Mouse (Mus musculus): ENCODE measurements around the gene D630045J12Rik. TPM values are rescaled to one million over a fixed set of nuclear protein-coding genes. Genes with fewer than 3 reads are reported as not detected.
A peak's percentile ranks its signal among the peaks of the same experiment; 100 is the strongest.

D630045J12Rik gene
- polyA plus RNA-seq, 1 experiment from 2014 or later, result 0.52 TPM

DNA sequence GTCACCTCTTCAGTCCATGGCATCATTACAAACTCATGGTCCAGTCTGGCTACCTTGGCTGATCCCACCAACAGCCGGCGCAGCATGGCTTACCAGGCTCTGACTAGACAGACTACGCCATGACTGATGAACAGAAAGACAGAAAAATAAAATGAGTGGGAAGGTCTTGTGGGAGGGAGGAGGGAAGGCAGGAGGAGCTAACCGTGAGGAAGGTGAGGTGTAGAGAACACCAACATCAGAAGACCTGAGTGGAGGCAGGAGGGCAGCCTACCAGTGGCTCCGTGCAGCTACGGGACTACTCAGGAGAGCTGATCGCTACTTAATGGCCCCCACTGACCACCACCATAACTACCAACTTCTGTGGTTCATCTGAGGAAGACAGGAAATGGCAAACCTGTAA, 60.9 kb downstream of the D630045J12Rik start:
- no peaks in the 10 kb centered on the region for H3K9me3 ChIP-seq (ENCODE audit: control insufficient read depth)
- no peak overlapping the region for H3K27ac ChIP-seq (ENCODE audit: low read depth, low read length)
- 98% methylated on average over 7 of the region's 7 CpGs for WGBS
- H3K4me1 ChIP-seq (replicated peaks; ENCODE audit: control insufficient read depth, insufficient read depth, low read length), result no peaks in the 10 kb centered on the region
- ATAC-seq, result no peak
- H3K36me3 ChIP-seq (ENCODE audit: control insufficient read depth, insufficient read depth), result no peaks in the 10 kb centered on the region
- no peaks in the 10 kb centered on the region for H3K27me3 ChIP-seq (replicated peaks; ENCODE audit: control insufficient read depth, insufficient read depth, low read length)
- no peak overlapping the region for H3K4me2 ChIP-seq (replicated peaks; ENCODE audit: low read depth)
- no peak for TF ChIP-seq CTCF (IDR thresholded peaks at IDR 0.05; ENCODE audit: low read depth)
- H3K9ac ChIP-seq (ENCODE audit: low read depth, low read length), result no peak overlapping the region
- H3K4me3 ChIP-seq (ENCODE audit: low read depth, low read length), result no peak overlapping the region

DNA sequence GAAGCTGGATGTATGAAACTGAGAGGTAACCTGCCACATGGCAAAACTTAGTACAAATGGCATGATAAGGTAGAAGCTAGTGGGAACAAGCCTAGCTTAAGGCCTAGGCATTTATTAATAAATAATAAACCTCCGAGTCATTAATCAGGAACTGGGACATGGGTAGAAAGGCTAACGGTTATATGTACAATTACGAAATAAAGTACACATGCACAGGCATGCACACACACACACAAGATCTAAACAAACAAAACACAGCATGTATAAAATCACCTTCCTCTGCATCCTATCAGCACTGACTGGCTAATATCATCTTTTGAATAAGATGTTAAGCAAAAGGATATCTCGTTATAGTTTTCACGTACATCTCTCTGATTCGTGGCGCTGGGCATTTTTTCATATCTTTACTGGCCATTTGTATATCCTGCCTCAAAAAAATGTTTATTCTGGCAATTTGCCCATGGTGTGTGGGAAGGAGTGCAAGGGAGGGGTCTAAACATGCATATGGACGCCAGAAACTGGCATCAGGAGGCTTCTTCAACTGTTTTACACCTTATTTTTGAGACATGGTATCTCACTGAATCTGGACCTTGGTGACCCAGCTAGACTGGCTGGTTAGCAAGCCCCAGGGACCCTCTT, 67.4 kb downstream of the D630045J12Rik start:
- no peak overlapping the region for H3K9ac ChIP-seq (ENCODE audit: low read depth, low read length)
- no peaks in the 10 kb centered on the region for H3K27me3 ChIP-seq (replicated peaks; ENCODE audit: control insufficient read depth, insufficient read depth, low read length)
- H3K9me3 ChIP-seq (ENCODE audit: control insufficient read depth), result no peaks in the 10 kb centered on the region
- ATAC-seq, result no peak
- no peaks in the 10 kb centered on the region for H3K36me3 ChIP-seq (ENCODE audit: control insufficient read depth, insufficient read depth)
- no peak overlapping the region for H3K4me2 ChIP-seq (replicated peaks; ENCODE audit: low read depth)
- WGBS, result 84% methylated on average over 8 of the region's 8 CpGs
- H3K4me3 ChIP-seq (ENCODE audit: low read depth, low read length), result no peak overlapping the region
- no peak for TF ChIP-seq CTCF (IDR thresholded peaks at IDR 0.05; ENCODE audit: low read depth)
- H3K4me1 ChIP-seq (replicated peaks; ENCODE audit: control insufficient read depth, insufficient read depth, low read length), result no peaks in the 10 kb centered on the region
- H3K27ac ChIP-seq (ENCODE audit: low read depth, low read length), result no peak overlapping the region

DNA sequence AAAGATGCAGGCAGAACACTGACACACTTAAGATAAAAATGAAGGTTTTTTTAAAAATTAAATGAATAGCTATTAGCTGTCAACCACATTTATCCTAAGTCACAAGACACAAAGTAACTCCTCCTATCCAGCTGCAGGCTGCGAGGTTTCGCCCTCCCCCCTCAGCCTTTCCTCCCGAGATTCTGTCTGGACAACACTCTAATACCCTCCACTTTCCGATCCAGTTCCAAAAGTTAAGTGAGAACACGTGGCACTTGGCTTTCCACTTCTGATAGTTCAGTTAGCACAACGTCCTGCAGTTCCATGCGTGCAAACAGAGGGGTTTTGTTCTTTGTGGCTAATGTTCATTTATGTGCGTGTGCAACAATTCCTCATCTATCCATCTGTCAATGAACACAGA, 69.0 kb downstream of the D630045J12Rik start:
- Histone ChIP-seq H3K27me3 (replicated peaks; ENCODE audit: control insufficient read depth, insufficient read depth, low read length) (no peaks in the 10 kb centered on the region), H3K9ac (ENCODE audit: low read depth, low read length) (no peak overlapping the region), H3K4me2 (replicated peaks; ENCODE audit: low read depth) (no peak overlapping the region), H3K36me3 (ENCODE audit: control insufficient read depth, insufficient read depth) (no peaks in the 10 kb centered on the region), H3K4me3 (ENCODE audit: low read depth, low read length) (no peak overlapping the region), H3K27ac (ENCODE audit: low read depth, low read length) (no peak overlapping the region), H3K4me1 (replicated peaks; ENCODE audit: control insufficient read depth, insufficient read depth, low read length) (no peaks in the 10 kb centered on the region), H3K9me3 (ENCODE audit: control insufficient read depth) (no peaks in the 10 kb centered on the region)
- no peak for ATAC-seq
- TF ChIP-seq CTCF (IDR thresholded peaks at IDR 0.05; ENCODE audit: low read depth), result no peak
- 78% methylated on average over 8 of the region's 8 CpGs for WGBS

DNA sequence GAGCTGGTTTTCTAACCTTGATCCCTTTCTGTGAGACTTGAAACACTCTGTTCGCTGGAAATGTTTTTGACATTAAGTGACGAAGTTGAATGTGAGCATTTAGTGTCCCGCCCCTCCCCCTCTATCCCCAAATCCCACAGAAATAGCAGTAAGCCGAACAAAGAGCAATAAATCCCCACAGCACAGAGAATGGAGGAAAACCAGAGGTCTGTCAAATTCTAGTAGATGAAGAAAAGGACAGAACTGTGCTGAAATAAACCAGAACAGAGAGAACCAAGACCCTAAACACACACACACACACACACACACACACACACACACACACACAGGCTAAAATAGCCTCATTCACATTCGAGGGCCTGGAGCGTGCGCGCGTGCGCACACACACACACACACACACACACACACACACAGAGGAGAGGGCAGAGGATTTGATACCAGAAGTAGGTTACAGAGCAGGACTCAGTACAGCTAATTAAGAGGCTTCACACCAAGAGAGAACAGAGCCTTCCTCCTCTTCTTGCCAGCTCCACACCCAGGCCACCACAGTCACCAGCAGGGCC, 72.0 kb downstream of the D630045J12Rik start:
- H3K9ac ChIP-seq (ENCODE audit: low read depth, low read length), result no peak overlapping the region
- H3K4me2 ChIP-seq (replicated peaks; ENCODE audit: low read depth), result no peak overlapping the region
- no peaks in the 10 kb centered on the region for H3K36me3 ChIP-seq (ENCODE audit: control insufficient read depth, insufficient read depth)
- no peak for ATAC-seq
- H3K4me1 ChIP-seq (replicated peaks; ENCODE audit: control insufficient read depth, insufficient read depth, low read length), result no peaks in the 10 kb centered on the region
- TF ChIP-seq CTCF (IDR thresholded peaks at IDR 0.05; ENCODE audit: low read depth), result no peak
- no peaks in the 10 kb centered on the region for H3K27me3 ChIP-seq (replicated peaks; ENCODE audit: control insufficient read depth, insufficient read depth, low read length)
- no peak overlapping the region for H3K4me3 ChIP-seq (ENCODE audit: low read depth, low read length)
- H3K9me3 ChIP-seq (ENCODE audit: control insufficient read depth), result no peaks in the 10 kb centered on the region
- 72% methylated on average over 10 of the region's 10 CpGs for WGBS
- H3K27ac ChIP-seq (ENCODE audit: low read depth, low read length), result 0 out of 2 replicates have a peak overlapping the region, but pooled peaks have one; percentile 4

DNA sequence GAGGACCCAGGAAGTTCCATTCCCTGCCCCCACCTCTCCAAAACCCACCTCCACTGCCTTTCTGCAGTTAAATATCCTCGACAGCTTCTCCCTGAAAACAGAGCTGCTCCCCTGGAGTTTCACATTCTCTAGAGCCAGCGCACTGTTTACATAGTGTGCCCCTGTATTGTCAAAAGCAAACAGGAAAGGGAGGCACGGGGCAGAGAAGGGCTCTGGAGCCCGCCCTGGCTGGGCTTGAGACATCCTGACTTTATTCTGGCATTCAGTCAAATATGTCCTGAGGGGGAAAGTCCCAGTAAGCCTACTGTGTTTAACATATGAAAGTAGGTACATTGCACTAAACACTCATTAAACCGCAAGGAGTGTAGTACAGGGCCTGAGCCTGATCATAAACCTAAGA, 73.1 kb downstream of the D630045J12Rik start:
- Histone ChIP-seq H3K4me3 (ENCODE audit: low read depth, low read length) (no peak overlapping the region), H3K36me3 (ENCODE audit: control insufficient read depth, insufficient read depth) (no peaks in the 10 kb centered on the region), H3K27me3 (replicated peaks; ENCODE audit: control insufficient read depth, insufficient read depth, low read length) (no peaks in the 10 kb centered on the region), H3K27ac (ENCODE audit: low read depth, low read length) (no peak overlapping the region), H3K4me1 (replicated peaks; ENCODE audit: control insufficient read depth, insufficient read depth, low read length) (no peaks in the 10 kb centered on the region), H3K9me3 (ENCODE audit: control insufficient read depth) (no peaks in the 10 kb centered on the region), H3K4me2 (replicated peaks; ENCODE audit: low read depth) (no peak overlapping the region), H3K9ac (ENCODE audit: low read depth, low read length) (no peak overlapping the region)
- no peak for ATAC-seq
- 41% methylated on average over 5 of the region's 5 CpGs for WGBS
- no peak for TF ChIP-seq CTCF (IDR thresholded peaks at IDR 0.05; ENCODE audit: low read depth)

DNA sequence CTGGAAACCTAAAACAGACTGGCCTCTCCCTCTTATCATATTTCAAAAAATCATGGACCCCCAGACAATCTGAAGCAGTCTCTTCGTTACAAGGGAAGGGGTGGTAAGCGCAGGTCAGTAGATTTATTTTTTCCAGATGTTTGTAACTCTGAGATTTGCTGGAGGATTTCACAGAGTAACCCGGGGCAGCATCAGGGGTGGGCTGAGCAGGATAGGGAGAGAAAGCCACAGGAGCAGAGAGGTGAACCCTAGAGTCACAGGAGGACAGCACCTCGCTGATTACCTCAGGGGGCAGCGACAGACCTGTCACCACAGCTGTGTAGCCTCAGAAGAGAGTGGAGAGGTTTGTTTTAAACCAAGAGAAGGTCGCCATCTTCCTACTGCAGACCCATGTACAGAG, 88.4 kb downstream of the D630045J12Rik start:
- Histone ChIP-seq H3K9me3 (ENCODE audit: control insufficient read depth) (no peaks in the 10 kb centered on the region), H3K27me3 (replicated peaks; ENCODE audit: control insufficient read depth, insufficient read depth, low read length) (no peaks in the 10 kb centered on the region), H3K4me3 (ENCODE audit: low read depth, low read length) (no peak overlapping the region), H3K4me2 (replicated peaks; ENCODE audit: low read depth) (no peak overlapping the region), H3K36me3 (ENCODE audit: control insufficient read depth, insufficient read depth) (no peaks in the 10 kb centered on the region), H3K4me1 (replicated peaks; ENCODE audit: control insufficient read depth, insufficient read depth, low read length) (no peaks in the 10 kb centered on the region), H3K27ac (ENCODE audit: low read depth, low read length) (no peak overlapping the region; the same call in 1 of the 2 replicates), H3K9ac (ENCODE audit: low read depth, low read length) (no peak overlapping the region)
- no peak for TF ChIP-seq CTCF (IDR thresholded peaks at IDR 0.05; ENCODE audit: low read depth)
- no peak for ATAC-seq
- WGBS, result 76% methylated on average over 6 of the region's 6 CpGs

Measured in intestine, postnatal 0 days (tissue).